Mouse (Mus musculus) kidney, adult 2 months (tissue): ENCODE data around the gene Atf3. TPM values are rescaled to one million over a fixed set of nuclear protein-coding genes. Genes with fewer than 3 reads are reported as not detected.
A peak's percentile ranks its signal among the peaks of the same experiment; 100 is the strongest.

Experiments used
- DNase-seq: peaks from one replicate; pipeline ENCODE4 v3.0.0; 2021
- H3K27ac ChIP-seq: fragments of 200-500 bp; 2 replicates; pipeline ENCODE4 v1.5.1; 2012; ENCODE audit warnings: low read depth, low read length, control low read depth, inconsistent platforms; ENCODE audit not compliant: insufficient read depth
- H3K27me3 ChIP-seq: fragments of 200-500 bp; replicated peaks from 2 replicates; pipeline ENCODE4 v1.6.1; 2012; ENCODE audit warnings: mild to moderate bottlenecking, moderate library complexity, low read length, inconsistent platforms; ENCODE audit not compliant: control insufficient read depth, insufficient read depth
- H3K36me3 ChIP-seq: fragments of 200-500 bp; 2 replicates; pipeline ENCODE4 v1.6.1; 2012; ENCODE audit warnings: mild to moderate bottlenecking, moderate library complexity, low read length, inconsistent platforms; ENCODE audit not compliant: control insufficient read depth, insufficient read depth
- H3K4me1 ChIP-seq: fragments of 200-500 bp; 2 replicates; pipeline ENCODE4 v1.6.1; 2011; ENCODE audit warnings: low read length; ENCODE audit not compliant: control insufficient read depth, insufficient read depth
- H3K4me3 ChIP-seq: fragments of 200-500 bp; 2 replicates; pipeline ENCODE4 v1.5.1; 2011; ENCODE audit warnings: mild to moderate bottlenecking, low read depth, low read length, control low read depth; ENCODE audit not compliant: insufficient read depth
- CTCF ChIP-seq: fragments of 200-500 bp; conservative IDR thresholded peaks from 2 replicates; pipeline ENCODE4 v1.5.1; 2011; ENCODE audit warnings: low read depth, mild to moderate bottlenecking, control low read depth, low read length, moderate library complexity, mixed read lengths; ENCODE audit not compliant: insufficient read depth, insufficient read length
- POLR2A ChIP-seq: fragments of 200-500 bp; IDR thresholded peaks from one replicate; pipeline ENCODE4 v1.6.1; 2011; ENCODE audit warnings: low read depth, low read length, control low read depth
- WGBS: fragments of 180-500 bp; shearing (Covaris S2); methylation state at CpG from one replicate; pipeline ENCODE4 v1.1.7; 2018; 5-methylcytosine and 5-hydroxymethylcytosine counted together
- polyA plus RNA-seq: library from polyadenylated mRNA; depleted of rRNA; stranded (reverse); fragments of >200 nt; gene quantifications from 2 replicates; pipeline ENCODE4 v1.2.3, GENCODE M21; 2012

Gene Atf3
- polyA plus RNA-seq, 1 experiment = 1.5 TPM

GRCm38 (mm10) chr1:191184066-191184815 is 33.6 kb downstream of the Atf3 start:
- H3K4me3 ChIP-seq = peak overlapping the region; percentile 52
- H3K4me1 ChIP-seq = 0 out of 2 replicates have a peak, but pooled peaks cover 8% of the 10 kb centered on the region
- no peak for TF ChIP-seq CTCF
- TF ChIP-seq POLR2A = no peak
- DNase-seq = peak; percentile 37
- H3K27ac ChIP-seq = no peak overlapping the region
- WGBS = 12% methylated on average over 42 of the region's 42 CpGs
- H3K36me3 ChIP-seq = no peaks in the 10 kb centered on the region
- H3K27me3 ChIP-seq = 0 out of 2 replicates have a peak, but pooled peaks cover 1% of the 10 kb centered on the region

- Histone ChIP-seq H3K4me1 (0 out of 2 replicates have a peak, but pooled peaks cover 8% of the 10 kb centered on the region), H3K27me3 (0 out of 2 replicates have a peak, but pooled peaks cover 1% of the 10 kb centered on the region), H3K4me3 (peak overlapping the region; percentile 56), H3K27ac (peak overlapping the region; percentile 20; the same call in 1 of the 2 replicates), H3K36me3 (no peaks in the 10 kb centered on the region)
- TF ChIP-seq CTCF (no peak), POLR2A (peak; percentile 97)
- WGBS = under 1% methylated on average over 67 of the region's 67 CpGs
- DNase-seq = peak; percentile 99
Observed at GRCm38 (mm10) chr1:191183163-191184065, 34.4 kb downstream of the Atf3 start.

GRCm38 (mm10) chr1:191182431-191183162 is 35.2 kb downstream of the Atf3 start:
- H3K27ac ChIP-seq = peak overlapping the region; percentile 20; the same call in 1 of the 2 replicates
- under 1% methylated on average over 61 of the region's 61 CpGs for WGBS
- TF ChIP-seq CTCF (peak; percentile 59), POLR2A (no peak)
- DNase-seq = peak; percentile 77
- no peaks in the 10 kb centered on the region for H3K36me3 ChIP-seq
- 0 out of 2 replicates have a peak, but pooled peaks cover 8% of the 10 kb centered on the region for H3K4me1 ChIP-seq
- 0 out of 2 replicates have a peak, but pooled peaks cover 1% of the 10 kb centered on the region for H3K27me3 ChIP-seq
- peak overlapping the region; percentile 56 for H3K4me3 ChIP-seq

GRCm38 (mm10) chr1:191181469-191182259 is 36.2 kb downstream of the Atf3 start:
- no peaks in the 10 kb centered on the region for H3K36me3 ChIP-seq
- H3K27me3 ChIP-seq = 0 out of 2 replicates have a peak, but pooled peaks cover 1% of the 10 kb centered on the region
- 0 out of 2 replicates have a peak, but pooled peaks cover 8% of the 10 kb centered on the region for H3K4me1 ChIP-seq
- H3K4me3 ChIP-seq = no peak overlapping the region
- DNase-seq = no peak
- WGBS = 57% methylated on average over 12 of the region's 12 CpGs
- no peak for TF ChIP-seq CTCF
- no peak for TF ChIP-seq POLR2A
- H3K27ac ChIP-seq = no peak overlapping the region

GRCm38 (mm10) chr1:191180397-191180796 is 37.4 kb downstream of the Atf3 start:
- WGBS = 51% methylated on average over 4 of the region's 4 CpGs
- Histone ChIP-seq H3K27ac (no peak overlapping the region), H3K4me3 (no peak overlapping the region), H3K4me1 (0 out of 2 replicates have a peak, but pooled peaks cover 6% of the 10 kb centered on the region), H3K27me3 (0 out of 2 replicates have a peak, but pooled peaks cover 1% of the 10 kb centered on the region), H3K36me3 (no peaks in the 10 kb centered on the region)
- TF ChIP-seq CTCF (no peak), POLR2A (no peak)
- peak; percentile 52 for DNase-seq

GRCm38 (mm10) chr1:191179846-191180245 is 38.0 kb downstream of the Atf3 start:
- H3K4me3 ChIP-seq = no peak overlapping the region
- H3K27ac ChIP-seq = no peak overlapping the region
- WGBS = 68% methylated on average over 2 of the region's 2 CpGs
- no peaks in the 10 kb centered on the region for H3K27me3 ChIP-seq
- H3K4me1 ChIP-seq = 0 out of 2 replicates have a peak, but pooled peaks cover 3% of the 10 kb centered on the region
- H3K36me3 ChIP-seq = no peaks in the 10 kb centered on the region
- no peak for DNase-seq
- no peak for TF ChIP-seq POLR2A
- TF ChIP-seq CTCF = no peak
